Mouse (Mus musculus) CD4-positive, CD25-positive, alpha-beta regulatory T cell, adult 4 months (primary cell): ENCODE results near the gene Tanc1. TPM values are rescaled to one million over a fixed set of nuclear protein-coding genes. Genes with fewer than 3 reads are reported as not detected.

ENCODE experiments used
- ATAC-seq: one replicate; pipeline ENCODE4 v1.8.0; 2017
- polyA plus RNA-seq, 2 experiments: library from polyadenylated mRNA; unstranded; fragments of 100-300 nt; shearing (Covaris generic); gene quantifications; one replicate each; pipeline ENCODE4 v1.2.1; 2017

Gene Tanc1
- polyA plus RNA-seq, 2 experiments from 2014 or later: 13.7 to 15.2 TPM

- ATAC-seq: no peak
These were observed 40.0 kb downstream of the Tanc1 start for GRCm38 (mm10) chr2:59651801-59652200.

GRCm38 (mm10) chr2:59652702-59653101, 40.9 kb downstream of the Tanc1 start:
- ATAC-seq: no peak

- no peak for ATAC-seq
These were observed 41.7 kb downstream of the Tanc1 start for GRCm38 (mm10) chr2:59653306-59654165.

- no peak for ATAC-seq
These were observed 43.6 kb downstream of the Tanc1 start for GRCm38 (mm10) chr2:59655471-59655870.

DNA sequence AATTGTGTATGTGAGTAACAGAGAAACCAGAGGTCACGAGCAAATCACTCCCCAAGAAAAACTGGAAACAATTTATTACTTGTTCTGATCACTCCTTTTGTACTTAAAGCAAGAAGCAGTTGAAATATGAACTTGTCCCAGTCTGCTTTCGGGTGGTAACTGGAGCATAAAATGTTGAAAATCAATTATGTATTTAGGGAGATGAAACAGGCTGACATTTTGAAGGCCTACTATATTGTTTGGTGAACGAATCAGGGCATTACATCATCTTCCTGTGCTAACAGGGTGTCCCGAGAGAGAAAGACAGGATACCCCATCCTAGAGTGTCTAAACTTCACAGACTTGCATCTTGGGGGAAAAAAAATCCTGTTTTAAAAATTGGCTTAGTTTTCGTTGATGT, 44.8 kb downstream of the Tanc1 start:
- no peak for ATAC-seq

DNA sequence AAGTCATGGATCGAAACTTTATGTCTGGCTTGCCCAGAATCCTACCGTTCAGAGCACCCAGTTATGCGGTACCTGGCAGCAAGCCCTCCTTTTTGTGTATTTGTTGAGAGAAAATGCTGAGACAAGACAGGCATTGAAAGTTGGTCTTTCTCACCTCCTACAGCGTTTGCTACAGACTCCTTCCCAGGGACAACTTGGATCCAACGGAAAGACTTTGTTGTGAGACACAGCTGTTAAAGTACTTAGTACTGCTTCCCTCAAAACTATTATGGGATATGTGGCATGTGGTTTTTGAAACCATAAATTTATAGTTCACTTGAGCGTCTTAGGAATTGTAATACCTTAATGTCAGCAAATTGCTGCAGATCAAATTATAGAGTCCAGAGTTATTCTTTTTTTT, 47.8 kb downstream of the Tanc1 start:
- no peak for ATAC-seq

- no peak for ATAC-seq
These were observed 49.3 kb downstream of the Tanc1 start for GRCm38 (mm10) chr2:59660891-59661805.

GRCm38 (mm10) chr2:59664803-59665567, 53.1 kb downstream of the Tanc1 start:
- ATAC-seq: no peak

DNA sequence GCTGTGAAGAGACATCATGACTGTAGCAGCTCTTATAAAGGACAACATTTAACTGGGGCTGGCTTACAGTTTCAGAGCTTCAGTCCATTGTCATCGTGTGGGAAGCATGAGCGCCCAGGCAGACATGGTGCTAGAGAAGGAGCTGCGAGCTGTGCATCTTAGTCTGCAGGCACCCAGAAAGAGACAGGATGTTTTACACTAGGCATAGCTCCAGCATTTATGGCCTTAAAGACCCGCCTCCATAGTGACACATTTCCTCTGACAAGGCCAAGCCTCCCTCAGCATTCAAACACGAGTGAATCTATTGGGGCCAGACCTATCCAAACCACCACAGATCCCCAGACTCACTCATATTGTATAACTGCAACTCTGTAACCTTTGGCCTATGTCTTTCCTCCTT, 54.7 kb downstream of the Tanc1 start:
- ATAC-seq: no peak

DNA sequence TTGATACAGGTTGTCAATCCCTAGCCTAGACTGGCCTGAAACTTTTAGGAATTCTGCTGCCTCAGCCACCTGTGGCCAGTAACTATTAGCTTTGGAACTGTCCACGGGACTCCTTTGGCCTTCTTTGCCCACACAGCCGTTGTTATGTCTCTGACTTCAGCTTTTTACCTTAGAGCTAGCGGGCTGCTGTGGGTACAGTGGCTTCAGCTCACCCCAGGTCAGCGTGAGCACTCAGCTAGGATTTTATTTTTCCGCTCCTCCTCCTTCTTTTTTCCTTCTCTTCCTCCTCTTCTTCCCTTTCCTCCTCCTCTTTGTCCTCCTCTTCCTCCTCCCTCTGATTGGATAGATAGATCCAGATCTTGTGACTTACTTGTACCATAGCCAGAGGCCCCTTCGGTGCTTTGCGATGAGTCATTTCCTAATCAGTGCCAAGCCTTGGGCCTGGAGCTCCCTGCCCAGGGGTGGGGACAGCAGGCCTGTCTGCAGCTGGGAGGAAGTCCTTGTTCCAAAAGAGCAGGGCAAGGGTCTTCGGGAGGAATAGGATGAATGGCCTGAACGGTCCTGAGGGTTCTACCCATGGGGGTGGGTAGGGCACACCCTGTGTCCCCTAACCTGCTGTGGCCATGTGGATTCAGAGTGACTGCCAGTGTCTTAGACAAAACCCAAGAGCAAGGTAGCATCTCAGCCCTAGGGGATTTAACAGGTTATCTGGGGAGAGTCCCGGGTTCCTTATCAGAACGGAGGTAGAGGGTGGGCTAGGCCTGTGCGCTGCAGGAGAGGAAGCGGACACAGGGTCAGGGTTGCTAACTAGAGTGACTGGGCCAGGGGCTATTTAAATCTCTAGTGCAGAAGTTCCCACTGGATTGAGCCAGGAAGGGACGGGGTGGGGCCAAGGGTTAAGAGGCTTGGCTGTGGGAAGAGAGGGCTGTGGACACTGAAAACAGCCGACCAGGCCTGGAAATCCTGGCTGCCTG, 58.5 kb downstream of the Tanc1 start:
- no peak for ATAC-seq

GRCm38 (mm10) chr2:59671671-59672070, 59.8 kb downstream of the Tanc1 start:
- no peak for ATAC-seq

DNA sequence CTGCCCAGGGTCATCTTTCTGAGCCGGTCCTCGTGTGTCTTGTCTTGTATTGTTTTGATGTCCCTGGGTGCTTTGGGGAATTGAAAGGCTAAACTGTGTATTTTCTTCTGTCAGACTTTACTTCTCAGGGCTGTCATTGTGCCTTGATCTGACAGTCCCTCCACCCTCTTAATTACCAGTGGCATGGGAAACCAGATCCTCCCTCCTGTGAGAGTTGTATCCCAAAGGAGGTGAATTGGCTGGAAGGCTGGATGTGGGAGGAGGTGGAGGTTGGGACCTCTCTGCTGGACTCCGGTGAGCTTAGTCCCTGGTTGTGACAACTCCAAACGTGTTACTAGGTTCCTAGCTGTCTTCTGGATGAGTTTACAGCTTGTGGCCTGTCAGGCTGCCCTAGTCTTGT, 60.2 kb downstream of the Tanc1 start:
- no peak for ATAC-seq

GRCm38 (mm10) chr2:59672686-59673085, 60.8 kb downstream of the Tanc1 start:
- ATAC-seq: no peak

- ATAC-seq: no peak
These were observed 61.5 kb downstream of the Tanc1 start for GRCm38 (mm10) chr2:59673351-59673750.

- ATAC-seq: no peak
These were observed 62.0 kb downstream of the Tanc1 start for GRCm38 (mm10) chr2:59673877-59674276.

- ATAC-seq: no peak
These were observed 63.6 kb downstream of the Tanc1 start for GRCm38 (mm10) chr2:59675270-59675995.

DNA sequence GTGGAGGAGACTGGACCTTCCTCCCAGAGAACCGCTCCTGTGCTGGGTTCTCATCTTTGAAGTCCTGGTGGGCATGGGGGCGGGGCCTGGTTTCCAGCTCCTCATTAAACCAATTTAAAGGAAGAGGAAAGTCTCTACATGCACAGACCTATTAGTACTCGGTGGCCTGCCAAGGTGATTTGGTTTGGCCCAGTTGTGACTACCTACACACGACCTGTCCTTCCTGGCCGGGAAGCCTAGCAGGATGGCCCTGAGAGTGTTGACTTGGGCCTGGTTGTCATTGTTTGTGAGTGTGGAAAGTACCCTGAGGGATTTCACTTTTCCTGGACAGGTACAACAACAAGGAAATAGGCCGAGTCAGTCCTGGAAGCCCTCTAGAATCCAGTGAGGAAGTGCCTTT, 64.2 kb downstream of the Tanc1 start:
- no peak for ATAC-seq

DNA sequence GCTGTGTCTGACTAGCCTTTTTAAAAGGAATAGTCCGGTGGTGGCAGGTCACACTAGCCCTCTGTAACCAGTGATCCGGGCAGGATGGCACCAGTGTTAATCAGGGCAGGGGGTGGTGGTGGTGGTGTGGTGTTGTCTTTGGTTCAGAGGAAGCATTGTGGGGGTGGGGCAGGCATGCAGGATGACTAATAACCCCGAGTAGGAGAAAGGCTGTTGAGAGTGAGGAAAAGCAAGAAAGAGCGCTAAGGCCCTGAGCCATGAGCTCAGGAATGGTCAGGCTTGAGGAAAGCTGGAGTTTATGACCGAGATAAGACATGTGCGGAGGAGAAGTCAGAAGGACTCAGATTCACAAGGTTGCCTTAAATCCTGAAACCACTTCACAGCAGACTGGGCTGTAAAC, 64.6 kb downstream of the Tanc1 start:
- no peak for ATAC-seq

GRCm38 (mm10) chr2:59679424-59680020, 67.7 kb downstream of the Tanc1 start:
- no peak for ATAC-seq

DNA sequence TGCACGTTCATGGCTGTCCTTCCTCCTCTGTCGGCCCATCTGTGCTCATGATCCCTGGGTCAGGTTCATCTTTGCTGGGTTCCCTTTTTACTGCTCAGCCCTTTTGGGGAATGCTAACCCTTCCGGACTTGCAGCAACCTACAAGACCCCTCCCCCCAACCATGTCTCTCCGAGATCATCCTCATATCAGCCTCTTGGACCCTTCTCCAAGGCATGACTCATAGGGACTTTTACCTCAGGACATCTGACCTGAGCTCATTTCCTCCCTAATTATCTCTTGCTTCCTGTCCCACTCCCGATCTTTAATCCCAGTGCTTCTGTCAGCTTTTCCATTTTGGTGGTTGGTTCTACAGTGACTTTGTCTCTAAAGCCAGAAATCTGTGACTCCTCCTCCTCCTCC, 68.9 kb downstream of the Tanc1 start:
- ATAC-seq: no peak
